Mouse (Mus musculus) cerebellum, adult 2 months (tissue): ENCODE measurements around the gene Cacna2d3. TPM values are rescaled to one million over a fixed set of nuclear protein-coding genes. Genes with fewer than 3 reads are reported as not detected.

Experiments used
- DNase-seq, 2 experiments: peaks; one replicate each; pipeline ENCODE4 v3.0.0; 2021
- H3K27ac ChIP-seq: fragments of 200-500 bp; 2 replicates; pipeline ENCODE4 v1.5.1; 2012; ENCODE audit warnings: low read length, control low read depth, inconsistent platforms; ENCODE audit not compliant: insufficient read depth
- H3K27me3 ChIP-seq: fragments of 200-500 bp; 2 replicates; pipeline ENCODE4 v1.6.1; 2012; ENCODE audit warnings: inconsistent platforms, mild to moderate bottlenecking, low read length, moderate library complexity; ENCODE audit not compliant: control insufficient read depth, insufficient read depth
- H3K4me1 ChIP-seq: fragments of 200-500 bp; 2 replicates; pipeline ENCODE4 v1.6.1; 2011; ENCODE audit warnings: low read length; ENCODE audit not compliant: control insufficient read depth, insufficient read depth
- H3K4me3 ChIP-seq: fragments of 200-500 bp; replicated peaks from 2 replicates; pipeline ENCODE3; 2011; ENCODE audit warnings: mild to moderate bottlenecking, low read depth, low read length, control low read depth; ENCODE audit not compliant: insufficient read depth
- CTCF ChIP-seq: fragments of 200-500 bp; IDR thresholded peaks from 2 replicates; pipeline ENCODE4 v1.5.1; 2011; ENCODE audit warnings: low read depth, mild to moderate bottlenecking, control low read depth, low read length, moderate library complexity, borderline replicate concordance; ENCODE audit not compliant: insufficient read depth
- POLR2A ChIP-seq: fragments of 200-500 bp; IDR thresholded peaks from 2 replicates; pipeline ENCODE4 v1.6.1; 2011; ENCODE audit warnings: low read length, control low read depth, borderline replicate concordance; ENCODE audit not compliant: insufficient read depth
- WGBS: fragments of 180-500 bp; shearing (Covaris S2); methylation state at CpG from one replicate; pipeline ENCODE4 v1.1.7; 2018; 5-methylcytosine and 5-hydroxymethylcytosine counted together
- polyA plus RNA-seq: library from polyadenylated mRNA; depleted of rRNA; stranded (reverse); fragments of >200 nt; gene quantifications from 2 replicates; pipeline ENCODE4 v1.2.3, GENCODE M21; 2012

The Cacna2d3 gene
- polyA plus RNA-seq, 1 experiment: 40.3 TPM

DNA sequence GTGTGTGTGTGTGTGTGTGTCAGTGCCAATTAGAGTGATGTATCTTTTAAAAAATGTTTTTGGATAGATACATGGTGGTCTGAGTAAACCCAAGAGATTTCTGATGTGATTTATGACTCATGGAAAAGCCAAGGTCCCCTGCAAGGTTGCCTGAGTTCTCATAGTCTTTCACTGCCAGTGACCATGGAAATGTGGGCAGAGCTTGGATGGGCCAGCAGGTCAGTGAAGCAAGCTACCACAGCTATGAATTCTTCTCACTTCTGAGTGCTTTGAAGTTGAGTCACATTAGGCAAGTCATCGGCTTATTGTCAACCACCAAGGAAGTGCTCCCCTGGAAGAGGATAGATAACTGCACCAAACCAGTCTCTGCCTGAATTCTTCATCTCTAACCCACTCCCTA, 639.5 kb downstream of the Cacna2d3 start:
- Histone ChIP-seq H3K4me1 (no peaks in the 10 kb centered on the region), H3K4me3 (no peak overlapping the region), H3K27me3 (no peaks in the 10 kb centered on the region), H3K27ac (no peak overlapping the region)
- no peak for TF ChIP-seq POLR2A
- no peak for TF ChIP-seq CTCF
- WGBS: 97% methylated on average over 1 of the region's 1 CpGs
- DNase-seq: no peak

DNA sequence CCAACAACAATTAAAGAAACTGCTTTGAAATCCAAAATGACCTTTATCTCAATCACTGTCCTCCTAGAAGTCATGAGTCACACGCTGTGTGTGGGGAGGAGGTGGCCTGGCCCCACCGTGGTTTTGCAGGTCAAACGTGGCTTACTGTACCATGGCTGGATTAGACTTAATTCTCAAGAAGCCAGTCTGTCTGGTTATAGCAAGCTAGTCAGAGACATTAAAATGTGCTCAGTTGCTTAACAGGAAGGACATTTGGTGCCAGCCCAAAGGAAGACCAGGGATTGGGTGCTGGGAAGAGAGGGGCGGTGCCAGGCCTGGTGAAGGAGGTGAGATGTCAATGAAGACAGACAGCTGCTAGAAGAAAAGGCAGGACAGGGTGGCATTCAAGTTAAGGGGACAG, 641.0 kb downstream of the Cacna2d3 start:
- Histone ChIP-seq H3K27me3 (no peaks in the 10 kb centered on the region), H3K4me1 (no peaks in the 10 kb centered on the region), H3K27ac (no peak overlapping the region), H3K4me3 (no peak overlapping the region)
- TF ChIP-seq POLR2A (no peak), CTCF (no peak)
- DNase-seq: no peak
- 90% methylated on average over 4 of the region's 4 CpGs for WGBS

DNA sequence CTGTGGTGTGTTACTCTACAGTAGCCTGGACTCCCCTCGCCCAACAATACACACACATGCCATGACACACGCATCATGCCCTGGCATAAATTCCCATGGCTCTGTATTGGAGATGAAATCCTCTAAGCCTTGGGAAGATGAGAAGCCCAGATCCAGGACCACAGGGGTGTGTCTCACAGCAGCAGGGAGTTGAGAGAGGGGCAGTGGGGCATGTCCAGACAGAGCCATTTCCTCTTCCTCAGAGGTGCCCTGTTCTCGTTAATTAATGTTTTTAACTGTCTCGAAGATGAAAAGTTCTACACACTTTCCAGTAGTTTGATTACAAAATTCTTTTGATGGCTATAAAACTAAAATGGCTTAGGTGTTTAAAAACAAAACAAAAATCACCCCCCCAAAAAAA, 641.4 kb downstream of the Cacna2d3 start:
- Histone ChIP-seq H3K27ac (no peak overlapping the region), H3K27me3 (no peaks in the 10 kb centered on the region), H3K4me3 (no peak overlapping the region), H3K4me1 (no peaks in the 10 kb centered on the region)
- WGBS: 93% methylated on average over 4 of the region's 4 CpGs
- TF ChIP-seq POLR2A (no peak), CTCF (no peak)
- no peak for DNase-seq

DNA sequence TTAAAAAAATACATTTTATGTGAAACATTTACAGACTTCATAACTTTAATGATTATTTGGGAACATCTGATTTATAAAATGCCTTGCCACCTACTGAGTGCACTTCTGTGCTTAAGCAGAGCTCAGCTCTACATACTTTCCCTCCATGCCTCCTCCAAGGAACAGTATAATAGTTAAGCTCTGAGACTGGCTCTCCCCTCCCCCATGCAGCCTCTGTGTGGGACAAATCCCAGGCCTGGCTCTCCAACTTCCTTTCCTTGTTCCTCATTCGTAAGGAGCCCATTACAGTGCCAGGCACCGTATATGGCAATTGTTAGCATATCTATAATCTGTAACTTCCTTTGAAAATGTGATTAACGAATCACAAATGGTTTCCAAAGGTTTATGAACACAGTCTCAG, 644.2 kb downstream of the Cacna2d3 start:
- Histone ChIP-seq H3K27ac (no peak overlapping the region), H3K4me1 (no peaks in the 10 kb centered on the region), H3K4me3 (no peak overlapping the region), H3K27me3 (no peaks in the 10 kb centered on the region)
- 85% methylated on average over 3 of the region's 3 CpGs for WGBS
- TF ChIP-seq POLR2A: no peak
- no peak for TF ChIP-seq CTCF
- no peak for DNase-seq

DNA sequence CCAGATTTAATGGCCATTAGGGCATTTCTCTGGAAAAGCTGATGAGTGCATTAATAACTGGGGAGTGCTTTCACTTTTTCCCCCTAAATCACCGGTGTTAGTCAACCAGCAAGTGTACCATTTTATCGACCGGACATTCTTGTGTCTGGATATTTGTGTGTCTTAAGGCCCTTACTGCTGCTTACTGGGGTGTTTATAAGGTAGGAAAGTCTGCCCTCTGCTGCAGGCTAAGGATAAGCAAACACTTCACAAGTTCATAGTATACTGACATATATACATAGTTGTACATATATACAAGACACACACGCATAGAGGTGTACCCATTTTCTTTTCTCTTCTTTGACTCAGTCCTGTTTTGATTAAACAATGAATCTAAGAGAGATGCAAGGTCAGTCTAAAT, 647.9 kb downstream of the Cacna2d3 start:
- Histone ChIP-seq H3K4me3 (no peak overlapping the region), H3K4me1 (no peaks in the 10 kb centered on the region), H3K27ac (no peak overlapping the region), H3K27me3 (no peaks in the 10 kb centered on the region)
- WGBS: 69% methylated on average over 4 of the region's 4 CpGs
- peak in 1 of 2 experiments; percentile 15 for DNase-seq
- TF ChIP-seq POLR2A (no peak), CTCF (peak; percentile 24; the same call in 1 of the 2 replicates)

DNA sequence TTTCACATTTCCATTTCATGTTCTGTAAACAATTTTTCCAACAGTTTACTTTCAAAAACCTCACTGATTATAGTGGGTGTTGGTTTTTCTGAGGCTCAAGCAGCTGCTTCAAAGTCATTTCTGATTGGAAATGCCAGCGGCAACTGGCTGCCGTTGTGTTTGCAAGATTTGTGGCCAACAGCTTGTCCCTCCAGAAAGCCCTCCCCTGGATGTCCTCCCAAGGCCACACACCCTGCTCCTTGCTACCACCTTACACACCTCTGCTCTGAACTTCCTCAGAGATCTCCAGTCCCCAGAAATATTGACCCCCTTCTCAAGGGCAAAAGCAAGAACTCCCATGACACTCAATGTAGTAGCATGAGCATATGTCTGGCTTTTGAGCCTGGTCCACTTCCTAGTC, 659.0 kb downstream of the Cacna2d3 start:
- no peak overlapping the region for H3K27ac ChIP-seq
- no peaks in the 10 kb centered on the region for H3K4me1 ChIP-seq
- no peak for TF ChIP-seq CTCF
- no peak for TF ChIP-seq POLR2A
- H3K27me3 ChIP-seq: no peaks in the 10 kb centered on the region
- DNase-seq: no peak
- 82% methylated on average over 2 of the region's 2 CpGs for WGBS
- H3K4me3 ChIP-seq: no peak overlapping the region

DNA sequence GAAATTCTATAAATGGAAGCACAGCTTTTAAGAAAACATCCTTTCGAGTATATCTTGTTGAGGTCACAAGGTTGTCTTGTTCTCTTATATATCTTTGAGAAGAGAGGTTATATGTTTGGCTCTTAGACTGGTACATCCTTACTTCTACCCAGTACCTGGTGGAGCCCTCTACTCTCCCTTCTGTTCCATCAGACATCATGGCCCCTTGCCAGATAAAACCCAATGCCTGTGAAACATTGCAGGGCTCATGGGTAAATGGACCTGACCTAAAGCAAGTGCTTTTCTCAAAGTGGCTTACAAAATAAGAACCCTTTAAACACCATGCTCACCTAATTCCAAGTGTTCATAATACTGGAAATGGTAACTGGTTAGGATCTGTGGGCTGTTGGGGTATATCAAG, 660.2 kb downstream of the Cacna2d3 start:
- TF ChIP-seq CTCF: no peak
- TF ChIP-seq POLR2A: no peak
- WGBS: 96% methylated on average over 1 of the region's 1 CpGs
- H3K27ac ChIP-seq: no peak overlapping the region
- no peak for DNase-seq
- no peaks in the 10 kb centered on the region for H3K27me3 ChIP-seq
- no peaks in the 10 kb centered on the region for H3K4me1 ChIP-seq
- H3K4me3 ChIP-seq: no peak overlapping the region

DNA sequence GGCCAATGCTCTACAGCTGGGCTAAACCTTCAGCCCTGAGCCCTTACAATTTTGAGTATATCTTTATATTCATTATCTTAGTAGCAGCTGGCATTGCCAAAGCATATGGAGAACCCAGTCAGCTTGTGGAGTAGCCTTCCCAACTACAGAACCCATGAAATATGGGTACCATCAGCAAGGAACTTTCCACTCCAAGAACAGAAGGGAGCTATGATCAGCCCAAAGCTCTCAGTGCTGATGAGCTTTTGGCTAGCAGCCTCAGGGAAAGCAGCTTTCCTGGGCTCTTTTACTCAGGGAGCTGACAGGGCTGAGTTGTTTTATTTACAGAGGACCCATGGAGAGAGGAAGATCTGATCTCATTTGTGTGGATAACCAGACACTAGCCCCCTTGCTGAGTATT, 661.0 kb downstream of the Cacna2d3 start:
- no peak overlapping the region for H3K27ac ChIP-seq
- no peaks in the 10 kb centered on the region for H3K27me3 ChIP-seq
- H3K4me3 ChIP-seq: no peak overlapping the region
- no peak for TF ChIP-seq POLR2A
- no peak for DNase-seq
- no peaks in the 10 kb centered on the region for H3K4me1 ChIP-seq
